Mouse (Mus musculus): ENCODE measurements around the gene Sergef. TPM values are rescaled to one million over a fixed set of nuclear protein-coding genes. Genes with fewer than 3 reads are reported as not detected.

Gene Sergef
- total and polyA plus RNA-seq, 3 experiments, result 10.9 to 36.2 (median 13.0) TPM

- no peaks in the 10 kb centered on the region for H3K27me3 ChIP-seq (ENCODE audit: insufficient read depth, low read length)
- TF ChIP-seq POLR2AphosphoS5 (IDR thresholded peaks at IDR 0.05; ENCODE audit: insufficient replicate concordance, low read depth, low read length), result no peak
- peak; percentile 71 for TF ChIP-seq CTCF (IDR thresholded peaks at IDR 0.05; ENCODE audit: low read depth, low read length)
- no peak for TF ChIP-seq TAL1 (conservative IDR thresholded peaks at IDR 0.05; ENCODE audit: low read depth, low read length)
- TF ChIP-seq GATA1 (IDR thresholded peaks at IDR 0.05; ENCODE audit: borderline replicate concordance, low read length), result no peak
- H3K9me3 ChIP-seq (replicated peaks), result no peaks in the 10 kb centered on the region
- no peak overlapping the region for H3K4me3 ChIP-seq (ENCODE audit: low read depth, low read length)
- H3K36me3 ChIP-seq (replicated peaks), result peaks cover 92% of the 10 kb centered on the region
- DNase-seq (ENCODE audit: low spot score) (peak; percentile 60), ATAC-seq (ENCODE audit: extremely low read depth, insufficient number of reproducible peaks, low FRiP score, poor library complexity, severe bottlenecking) (peak; percentile 50; the same call in 1 of the 2 replicates)
- peaks cover 30% of the 10 kb centered on the region for H3K4me1 ChIP-seq (ENCODE audit: insufficient read depth, low read depth, low read length)
Measured at GRCm38 (mm10) chr7:46606391-46607030, 33.1 kb downstream of the Sergef start.

DNA sequence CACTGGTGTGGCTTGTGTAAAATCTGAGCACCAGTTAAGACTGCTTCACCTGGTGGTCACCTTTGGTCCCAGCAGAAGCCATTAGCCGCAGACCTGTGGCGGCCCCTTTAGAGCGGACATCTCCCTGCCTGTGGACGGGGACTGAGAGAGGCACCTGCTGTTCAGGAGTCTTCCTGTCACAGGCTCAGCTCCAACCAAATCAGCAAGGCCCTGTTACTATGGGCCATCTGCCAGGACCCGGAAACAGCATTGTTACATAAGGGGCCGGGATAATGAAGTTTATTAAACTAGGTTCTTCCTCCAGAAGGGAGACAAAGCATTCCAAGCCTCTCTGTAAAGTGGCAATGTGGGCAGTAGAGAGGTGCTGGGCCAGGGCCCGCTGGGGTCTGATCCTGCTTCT lies 36.6 kb downstream of the Sergef start:
- ATAC-seq (ENCODE audit: extremely low read depth, insufficient number of reproducible peaks, low FRiP score, poor library complexity, severe bottlenecking) (no peak), DNase-seq (ENCODE audit: low spot score) (no peak)
- Histone ChIP-seq H3K4me1 (ENCODE audit: insufficient read depth, low read depth, low read length) (peaks cover 35% of the 10 kb centered on the region), H3K27me3 (ENCODE audit: insufficient read depth, low read length) (no peaks in the 10 kb centered on the region), H3K9me3 (replicated peaks) (no peaks in the 10 kb centered on the region), H3K36me3 (replicated peaks) (peaks cover 79% of the 10 kb centered on the region), H3K4me3 (ENCODE audit: low read depth, low read length) (no peak overlapping the region)
- TF ChIP-seq TAL1 (conservative IDR thresholded peaks at IDR 0.05; ENCODE audit: low read depth, low read length), result no peak
- no peak for TF ChIP-seq GATA1 (IDR thresholded peaks at IDR 0.05; ENCODE audit: borderline replicate concordance, low read length)
- no peak for TF ChIP-seq POLR2AphosphoS5 (IDR thresholded peaks at IDR 0.05; ENCODE audit: insufficient replicate concordance, low read depth, low read length)
- TF ChIP-seq CTCF (IDR thresholded peaks at IDR 0.05; ENCODE audit: low read depth, low read length), result no peak
- TF ChIP-seq GATA2 (IDR thresholded peaks at IDR 0.05; ENCODE audit: borderline replicate concordance, low read depth, low read length), result no peak

- peaks cover 27% of the 10 kb centered on the region for H3K4me1 ChIP-seq (ENCODE audit: insufficient read depth, low read depth, low read length)
- ATAC-seq (ENCODE audit: extremely low read depth, insufficient number of reproducible peaks, low FRiP score, poor library complexity, severe bottlenecking) (no peak), DNase-seq (ENCODE audit: low spot score) (peak; percentile 22)
- H3K4me3 ChIP-seq (ENCODE audit: low read depth, low read length), result no peak overlapping the region; the same call in 1 of the 2 replicates
- H3K36me3 ChIP-seq (replicated peaks), result peaks cover 82% of the 10 kb centered on the region
- no peaks in the 10 kb centered on the region for H3K27me3 ChIP-seq (ENCODE audit: insufficient read depth, low read length)
- TF ChIP-seq GATA1 (IDR thresholded peaks at IDR 0.05; ENCODE audit: borderline replicate concordance, low read length), result no peak
- TF ChIP-seq GATA2 (IDR thresholded peaks at IDR 0.05; ENCODE audit: borderline replicate concordance, low read depth, low read length), result no peak
- no peak for TF ChIP-seq CTCF (IDR thresholded peaks at IDR 0.05; ENCODE audit: low read depth, low read length)
- H3K9me3 ChIP-seq (replicated peaks), result no peaks in the 10 kb centered on the region
Measured at GRCm38 (mm10) chr7:46602079-46602478, 37.5 kb downstream of the Sergef start.

DNA sequence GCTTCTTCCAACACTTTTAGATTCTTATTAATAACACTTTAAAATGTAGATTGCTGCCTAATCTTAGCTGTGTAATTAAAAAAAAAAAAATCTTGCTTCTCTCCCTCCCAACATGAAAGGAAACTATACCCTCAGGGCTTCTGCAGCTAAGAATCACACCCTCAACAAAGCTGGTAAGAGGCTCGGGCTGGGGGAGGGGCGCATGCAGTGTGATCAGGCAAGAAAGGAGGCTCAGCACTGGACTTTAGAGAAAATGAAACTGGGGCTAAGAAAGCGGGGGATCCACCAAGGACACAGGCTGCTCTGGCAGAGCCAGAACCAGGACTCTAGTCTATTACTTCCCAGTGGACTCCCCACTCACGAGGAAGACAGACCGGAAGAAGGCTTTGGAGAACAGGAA lies 38.5 kb downstream of the Sergef start:
- peaks cover 18% of the 10 kb centered on the region for H3K4me1 ChIP-seq (ENCODE audit: insufficient read depth, low read depth, low read length)
- DNase-seq (ENCODE audit: low spot score), result no peak

DNA sequence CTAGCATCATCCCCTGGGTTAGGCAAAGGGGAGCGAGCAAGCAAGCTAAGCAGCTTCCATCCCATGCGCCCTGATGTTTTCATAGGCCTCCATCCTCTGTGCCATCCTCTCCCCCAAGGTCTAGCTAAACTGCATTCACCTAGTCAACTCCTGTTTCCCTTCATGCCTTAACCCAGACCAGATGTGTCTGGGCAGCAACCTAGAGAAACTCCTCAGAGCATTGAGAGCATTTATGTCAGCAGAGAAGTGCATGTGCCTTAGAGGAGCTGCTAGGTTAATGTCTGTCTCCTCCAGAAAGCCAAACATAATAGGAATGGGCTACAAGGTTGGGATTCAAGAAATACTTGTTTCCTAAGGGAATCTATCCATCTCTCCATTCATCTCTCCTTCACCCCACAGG lies 42.6 kb downstream of the Sergef start:
- no peak for TF ChIP-seq TAL1 (conservative IDR thresholded peaks at IDR 0.05; ENCODE audit: low read depth, low read length)
- no peak for TF ChIP-seq GATA1 (IDR thresholded peaks at IDR 0.05; ENCODE audit: borderline replicate concordance, low read length)
- no peak for TF ChIP-seq GATA2 (IDR thresholded peaks at IDR 0.05; ENCODE audit: borderline replicate concordance, low read depth, low read length)
- no peak for TF ChIP-seq POLR2AphosphoS5 (IDR thresholded peaks at IDR 0.05; ENCODE audit: insufficient replicate concordance, low read depth, low read length)
- TF ChIP-seq CTCF (IDR thresholded peaks at IDR 0.05; ENCODE audit: low read depth, low read length), result no peak
- no peaks in the 10 kb centered on the region for H3K27me3 ChIP-seq (ENCODE audit: insufficient read depth, low read length)
- H3K4me1 ChIP-seq (ENCODE audit: insufficient read depth, low read depth, low read length), result peaks cover 9% of the 10 kb centered on the region
- no peak overlapping the region for H3K4me3 ChIP-seq (ENCODE audit: low read depth, low read length)
- ATAC-seq (ENCODE audit: extremely low read depth, insufficient number of reproducible peaks, low FRiP score, poor library complexity, severe bottlenecking) (no peak), DNase-seq (ENCODE audit: low spot score) (no peak)
- H3K36me3 ChIP-seq (replicated peaks), result peaks cover 68% of the 10 kb centered on the region
- H3K9me3 ChIP-seq (replicated peaks), result no peaks in the 10 kb centered on the region

More for the DNA sequence above, 38.5 kb downstream of the Sergef start:
- H3K36me3 ChIP-seq (replicated peaks), result peaks cover 81% of the 10 kb centered on the region
- H3K4me3 ChIP-seq (ENCODE audit: low read depth, low read length), result no peak overlapping the region
- ATAC-seq (ENCODE audit: extremely low read depth, insufficient number of reproducible peaks, low FRiP score, poor library complexity, severe bottlenecking), result no peak
- H3K27me3 ChIP-seq (ENCODE audit: insufficient read depth, low read length), result no peaks in the 10 kb centered on the region
- no peak for TF ChIP-seq CTCF (IDR thresholded peaks at IDR 0.05; ENCODE audit: low read depth, low read length)
- TF ChIP-seq POLR2AphosphoS5 (IDR thresholded peaks at IDR 0.05; ENCODE audit: insufficient replicate concordance, low read depth, low read length), result no peak
- TF ChIP-seq GATA1 (IDR thresholded peaks at IDR 0.05; ENCODE audit: borderline replicate concordance, low read length), result no peak
- no peak for TF ChIP-seq GATA2 (IDR thresholded peaks at IDR 0.05; ENCODE audit: borderline replicate concordance, low read depth, low read length)
- H3K9me3 ChIP-seq (replicated peaks), result no peaks in the 10 kb centered on the region

- DNase-seq (ENCODE audit: low spot score), result no peak
- Histone ChIP-seq H3K36me3 (replicated peaks) (peaks cover 84% of the 10 kb centered on the region), H3K27me3 (ENCODE audit: insufficient read depth, low read length) (no peaks in the 10 kb centered on the region), H3K4me1 (ENCODE audit: insufficient read depth, low read depth, low read length) (peaks cover 5% of the 10 kb centered on the region; the same call in 1 of the 2 replicates), H3K9me3 (replicated peaks) (no peaks in the 10 kb centered on the region), H3K4me3 (ENCODE audit: low read depth, low read length) (no peak overlapping the region)
- TF ChIP-seq POLR2AphosphoS5 (IDR thresholded peaks at IDR 0.05; ENCODE audit: insufficient replicate concordance, low read depth, low read length), result no peak
- TF ChIP-seq GATA1 (IDR thresholded peaks at IDR 0.05; ENCODE audit: borderline replicate concordance, low read length), result no peak
- no peak for TF ChIP-seq GATA2 (IDR thresholded peaks at IDR 0.05; ENCODE audit: borderline replicate concordance, low read depth, low read length)
- no peak for ATAC-seq (ENCODE audit: extremely low read depth, insufficient number of reproducible peaks, low FRiP score, poor library complexity, severe bottlenecking)
Measured at GRCm38 (mm10) chr7:46591546-46591945, 48.1 kb downstream of the Sergef start.

Measured in G1E (cell line).